Mouse (Mus musculus): Measurements from ENCODE around the gene Swsap1. TPM values are rescaled to one million over a fixed set of nuclear protein-coding genes. Genes with fewer than 3 reads are reported as not detected.

The Swsap1 gene
- polyA plus RNA-seq, 1 experiment from 2014 or later: 4.6 TPM

- ATAC-seq: no peak
- Histone ChIP-seq H3K4me1 (replicated peaks; ENCODE audit: control insufficient read depth, insufficient read depth, low read length) (no peaks in the 10 kb centered on the region), H3K4me3 (ENCODE audit: low read depth, low read length) (no peak overlapping the region), H3K27ac (ENCODE audit: low read depth, low read length) (no peak overlapping the region), H3K4me2 (replicated peaks; ENCODE audit: low read depth) (no peak overlapping the region), H3K36me3 (ENCODE audit: control insufficient read depth, insufficient read depth) (no peaks in the 10 kb centered on the region; the same call in 1 of the 2 replicates), H3K27me3 (replicated peaks; ENCODE audit: control insufficient read depth, insufficient read depth, low read length) (no peaks in the 10 kb centered on the region), H3K9ac (ENCODE audit: low read depth, low read length) (no peak overlapping the region), H3K9me3 (ENCODE audit: control insufficient read depth) (no peaks in the 10 kb centered on the region)
- WGBS: 83% methylated on average over 4 of the region's 4 CpGs
- TF ChIP-seq CTCF (IDR thresholded peaks at IDR 0.05; ENCODE audit: low read depth): no peak
These were observed 17.2 kb upstream of the Swsap1 start for GRCm38 (mm10) chr9:21938234-21938855.

DNA sequence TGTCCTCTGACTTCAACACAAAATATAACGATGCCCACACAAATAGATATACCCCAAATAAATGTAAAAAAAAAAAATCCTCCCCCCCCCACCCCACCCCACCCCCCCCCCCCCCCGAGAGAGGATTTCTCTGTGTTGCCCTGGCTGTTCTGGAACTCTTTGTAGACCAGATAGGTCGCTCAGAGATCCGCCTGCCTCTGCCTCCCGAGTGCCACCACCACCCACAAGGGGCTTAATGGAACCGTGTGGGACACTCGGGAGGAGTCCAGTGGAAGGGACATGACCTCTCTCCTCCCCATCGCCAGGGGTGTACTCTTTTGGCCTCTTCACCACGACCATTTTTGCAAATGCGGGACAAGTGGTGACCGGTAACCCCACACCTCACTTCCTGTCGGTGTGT lies 12.5 kb upstream of the Swsap1 start:
- WGBS: 70% methylated on average over 12 of the region's 12 CpGs
- no peak for ATAC-seq
- Histone ChIP-seq H3K4me2 (replicated peaks; ENCODE audit: low read depth) (no peak overlapping the region), H3K27ac (ENCODE audit: low read depth, low read length) (no peak overlapping the region), H3K4me1 (replicated peaks; ENCODE audit: control insufficient read depth, insufficient read depth, low read length) (no peaks in the 10 kb centered on the region; the same call in 1 of the 2 replicates), H3K36me3 (ENCODE audit: control insufficient read depth, insufficient read depth) (no peaks in the 10 kb centered on the region; the same call in 1 of the 2 replicates), H3K27me3 (replicated peaks; ENCODE audit: control insufficient read depth, insufficient read depth, low read length) (peaks cover 5% of the 10 kb centered on the region; the same call in 1 of the 2 replicates), H3K9ac (ENCODE audit: low read depth, low read length) (no peak overlapping the region), H3K4me3 (ENCODE audit: low read depth, low read length) (no peak overlapping the region), H3K9me3 (ENCODE audit: control insufficient read depth) (no peaks in the 10 kb centered on the region)
- TF ChIP-seq CTCF (IDR thresholded peaks at IDR 0.05; ENCODE audit: low read depth): no peak

GRCm38 (mm10) chr9:21943638-21944037 lies 11.9 kb upstream of the Swsap1 start:
- H3K4me1 ChIP-seq (replicated peaks; ENCODE audit: control insufficient read depth, insufficient read depth, low read length): no peaks in the 10 kb centered on the region; the same call in 1 of the 2 replicates
- no peak for TF ChIP-seq CTCF (IDR thresholded peaks at IDR 0.05; ENCODE audit: low read depth)
- H3K9me3 ChIP-seq (ENCODE audit: control insufficient read depth): no peaks in the 10 kb centered on the region
- H3K4me2 ChIP-seq (replicated peaks; ENCODE audit: low read depth): no peak overlapping the region
- no peak for ATAC-seq
- H3K4me3 ChIP-seq (ENCODE audit: low read depth, low read length): no peak overlapping the region
- peaks cover 5% of the 10 kb centered on the region; the same call in 1 of the 2 replicates for H3K27me3 ChIP-seq (replicated peaks; ENCODE audit: control insufficient read depth, insufficient read depth, low read length)
- no peak overlapping the region for H3K27ac ChIP-seq (ENCODE audit: low read depth, low read length)
- H3K36me3 ChIP-seq (ENCODE audit: control insufficient read depth, insufficient read depth): no peaks in the 10 kb centered on the region; the same call in 1 of the 2 replicates
- WGBS: 40% methylated on average over 12 of the region's 12 CpGs
- no peak overlapping the region for H3K9ac ChIP-seq (ENCODE audit: low read depth, low read length)

GRCm38 (mm10) chr9:21944267-21944666 lies 11.3 kb upstream of the Swsap1 start:
- Histone ChIP-seq H3K4me1 (replicated peaks; ENCODE audit: control insufficient read depth, insufficient read depth, low read length) (no peaks in the 10 kb centered on the region; the same call in 1 of the 2 replicates), H3K9ac (ENCODE audit: low read depth, low read length) (no peak overlapping the region), H3K4me3 (ENCODE audit: low read depth, low read length) (no peak overlapping the region), H3K9me3 (ENCODE audit: control insufficient read depth) (no peaks in the 10 kb centered on the region), H3K36me3 (ENCODE audit: control insufficient read depth, insufficient read depth) (no peaks in the 10 kb centered on the region; the same call in 1 of the 2 replicates), H3K27me3 (replicated peaks; ENCODE audit: control insufficient read depth, insufficient read depth, low read length) (peaks cover 5% of the 10 kb centered on the region; the same call in 1 of the 2 replicates), H3K4me2 (replicated peaks; ENCODE audit: low read depth) (no peak overlapping the region), H3K27ac (ENCODE audit: low read depth, low read length) (no peak overlapping the region)
- WGBS: 18% methylated on average over 23 of the region's 23 CpGs
- TF ChIP-seq CTCF (IDR thresholded peaks at IDR 0.05; ENCODE audit: low read depth): no peak
- no peak for ATAC-seq

GRCm38 (mm10) chr9:21947540-21948130 lies 7.9 kb upstream of the Swsap1 start:
- no peaks in the 10 kb centered on the region for H3K36me3 ChIP-seq (ENCODE audit: control insufficient read depth, insufficient read depth)
- H3K9me3 ChIP-seq (ENCODE audit: control insufficient read depth): no peaks in the 10 kb centered on the region
- no peak overlapping the region for H3K4me2 ChIP-seq (replicated peaks; ENCODE audit: low read depth)
- H3K4me1 ChIP-seq (replicated peaks; ENCODE audit: control insufficient read depth, insufficient read depth, low read length): no peaks in the 10 kb centered on the region; the same call in 1 of the 2 replicates
- no peak overlapping the region for H3K4me3 ChIP-seq (ENCODE audit: low read depth, low read length)
- WGBS: 3% methylated on average over 28 of the region's 28 CpGs
- H3K9ac ChIP-seq (ENCODE audit: low read depth, low read length): no peak overlapping the region
- peaks cover 5% of the 10 kb centered on the region; the same call in 1 of the 2 replicates for H3K27me3 ChIP-seq (replicated peaks; ENCODE audit: control insufficient read depth, insufficient read depth, low read length)
- ATAC-seq: no peak
- no peak overlapping the region for H3K27ac ChIP-seq (ENCODE audit: low read depth, low read length)
- TF ChIP-seq CTCF (IDR thresholded peaks at IDR 0.05; ENCODE audit: low read depth): no peak

- WGBS: 48% methylated on average over 8 of the region's 8 CpGs
These were observed 7.4 kb upstream of the Swsap1 start for GRCm38 (mm10) chr9:21948146-21948545.

More at GRCm38 (mm10) chr9:21948146-21948545, 7.4 kb upstream of the Swsap1 start:
- H3K27ac ChIP-seq (ENCODE audit: low read depth, low read length): no peak overlapping the region
- no peaks in the 10 kb centered on the region for H3K9me3 ChIP-seq (ENCODE audit: control insufficient read depth)
- no peak for TF ChIP-seq CTCF (IDR thresholded peaks at IDR 0.05; ENCODE audit: low read depth)
- peaks cover 5% of the 10 kb centered on the region; the same call in 1 of the 2 replicates for H3K27me3 ChIP-seq (replicated peaks; ENCODE audit: control insufficient read depth, insufficient read depth, low read length)
- no peak overlapping the region for H3K4me2 ChIP-seq (replicated peaks; ENCODE audit: low read depth)
- H3K4me3 ChIP-seq (ENCODE audit: low read depth, low read length): no peak overlapping the region
- H3K4me1 ChIP-seq (replicated peaks; ENCODE audit: control insufficient read depth, insufficient read depth, low read length): no peaks in the 10 kb centered on the region; the same call in 1 of the 2 replicates
- ATAC-seq: no peak
- H3K9ac ChIP-seq (ENCODE audit: low read depth, low read length): no peak overlapping the region
- no peaks in the 10 kb centered on the region for H3K36me3 ChIP-seq (ENCODE audit: control insufficient read depth, insufficient read depth)

All from intestine, postnatal 0 days (tissue).